Mouse (Mus musculus): ENCODE measurements around the gene Aldh3b2. TPM values are rescaled to one million over a fixed set of nuclear protein-coding genes. Genes with fewer than 3 reads are reported as not detected.

Gene Aldh3b2
- polyA plus RNA-seq, 1 experiment, result 0.36 TPM

DNA sequence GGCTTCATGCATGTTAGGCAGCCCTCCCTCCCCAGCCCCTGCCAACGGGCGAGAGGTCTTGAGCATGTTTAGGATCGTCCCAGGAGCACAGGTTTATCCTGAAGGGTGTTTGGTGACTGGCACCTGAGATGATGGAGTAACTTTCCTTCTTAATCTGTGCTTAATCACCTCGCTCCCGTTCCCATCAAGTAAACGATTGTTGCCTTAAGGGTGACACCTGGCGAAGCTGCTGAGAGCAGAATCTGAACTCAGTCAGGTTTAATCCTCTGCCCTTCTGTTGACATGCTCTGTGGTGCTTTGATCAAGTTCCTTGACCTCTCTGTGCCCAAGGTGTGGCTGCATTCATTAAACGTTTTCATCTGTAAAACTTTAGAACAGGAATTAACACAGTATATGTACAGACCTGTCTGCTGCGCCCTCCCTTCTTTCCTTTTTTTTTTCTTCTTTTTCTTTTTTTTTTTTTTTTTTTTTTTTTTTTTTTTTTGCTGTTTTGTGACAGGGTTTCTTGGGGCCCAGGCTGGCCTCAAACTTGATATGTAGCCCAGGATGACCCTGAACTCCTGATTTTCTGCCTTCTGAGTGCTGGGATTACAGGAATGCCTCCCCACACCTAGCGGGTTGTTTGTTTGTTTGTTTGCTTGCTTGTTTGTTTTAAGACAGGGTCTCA is 45.9 kb downstream of the Aldh3b2 start:
- Histone ChIP-seq H3K4me3 (replicated peaks; ENCODE audit: insufficient read depth, low read depth, low read length) (no peak overlapping the region), H3K27me3 (ENCODE audit: control insufficient read depth, insufficient read depth, low read length) (no peaks in the 10 kb centered on the region), H3K27ac (ENCODE audit: insufficient read depth, low read length) (peak overlapping the region; percentile 61; the same call in 1 of the 2 replicates), H3K4me1 (ENCODE audit: control insufficient read depth, insufficient read depth, low read length) (peaks cover 11% of the 10 kb centered on the region)
- no peak for TF ChIP-seq POLR2A (IDR thresholded peaks at IDR 0.05; ENCODE audit: borderline replicate concordance, insufficient read depth, low read length)
- TF ChIP-seq CTCF (IDR thresholded peaks at IDR 0.05; ENCODE audit: borderline replicate concordance, insufficient read depth, low read depth, low read length), result no peak
- DNase-seq, result no peak
- 75% methylated on average over 10 of the region's 10 CpGs for WGBS

- DNase-seq, result peak; percentile 86 to 89
- peak overlapping the region; percentile 10; the same call in 1 of the 2 replicates for H3K27ac ChIP-seq (ENCODE audit: insufficient read depth, low read length)
- H3K4me3 ChIP-seq (replicated peaks; ENCODE audit: insufficient read depth, low read depth, low read length), result no peak overlapping the region
- peaks cover 11% of the 10 kb centered on the region for H3K4me1 ChIP-seq (ENCODE audit: control insufficient read depth, insufficient read depth, low read length)
- TF ChIP-seq POLR2A (IDR thresholded peaks at IDR 0.05; ENCODE audit: borderline replicate concordance, insufficient read depth, low read length) (no peak), CTCF (IDR thresholded peaks at IDR 0.05; ENCODE audit: borderline replicate concordance, insufficient read depth, low read depth, low read length) (peak; percentile 86)
- 6% methylated on average over 18 of the region's 18 CpGs for WGBS
- no peaks in the 10 kb centered on the region for H3K27me3 ChIP-seq (ENCODE audit: control insufficient read depth, insufficient read depth, low read length)
Measured at GRCm38 (mm10) chr19:4018743-4019583, 46.8 kb downstream of the Aldh3b2 start.

- WGBS, result 81% methylated on average over 7 of the region's 7 CpGs
- H3K27me3 ChIP-seq (ENCODE audit: control insufficient read depth, insufficient read depth, low read length), result no peaks in the 10 kb centered on the region
- no peak for TF ChIP-seq POLR2A (IDR thresholded peaks at IDR 0.05; ENCODE audit: borderline replicate concordance, insufficient read depth, low read length)
- no peak for TF ChIP-seq CTCF (IDR thresholded peaks at IDR 0.05; ENCODE audit: borderline replicate concordance, insufficient read depth, low read depth, low read length)
- no peak overlapping the region for H3K27ac ChIP-seq (ENCODE audit: insufficient read depth, low read length)
- H3K4me1 ChIP-seq (ENCODE audit: control insufficient read depth, insufficient read depth, low read length), result peaks cover 11% of the 10 kb centered on the region
- no peak for DNase-seq
- H3K4me3 ChIP-seq (replicated peaks; ENCODE audit: insufficient read depth, low read depth, low read length), result no peak overlapping the region
Measured at GRCm38 (mm10) chr19:4023185-4023584, 51.1 kb downstream of the Aldh3b2 start.

- TF ChIP-seq CTCF (IDR thresholded peaks at IDR 0.05; ENCODE audit: borderline replicate concordance, insufficient read depth, low read depth, low read length) (no peak), POLR2A (IDR thresholded peaks at IDR 0.05; ENCODE audit: borderline replicate concordance, insufficient read depth, low read length) (no peak)
- no peak overlapping the region for H3K27ac ChIP-seq (ENCODE audit: insufficient read depth, low read length)
- DNase-seq, result no peak
- no peak overlapping the region for H3K4me3 ChIP-seq (replicated peaks; ENCODE audit: insufficient read depth, low read depth, low read length)
- no peaks in the 10 kb centered on the region for H3K4me1 ChIP-seq (ENCODE audit: control insufficient read depth, insufficient read depth, low read length)
- H3K27me3 ChIP-seq (ENCODE audit: control insufficient read depth, insufficient read depth, low read length), result no peaks in the 10 kb centered on the region
Measured at GRCm38 (mm10) chr19:4027576-4027975, 55.4 kb downstream of the Aldh3b2 start.

Other genes starting within 250 kb of the Aldh3b2 start
- gene Kmt5b, start 204.9 kb upstream of the Aldh3b2 start, polyA plus RNA-seq (2012; rRNA removed), result 36.9 and 38.3 TPM in 2 replicates
- gene Chka, start 120.6 kb upstream of the Aldh3b2 start, polyA plus RNA-seq (2012; rRNA removed), result 118 and 132 TPM in 2 replicates
- 29.9 and 32.3 TPM in 2 replicates for gene Tcirg1, start 65.2 kb upstream of the Aldh3b2 start, polyA plus RNA-seq (2012; rRNA removed)
- 363 and 369 TPM in 2 replicates for gene Ndufs8, start 59.6 kb upstream of the Aldh3b2 start, polyA plus RNA-seq (2012; rRNA removed)
- gene Aldh3b1, start 42.5 kb upstream of the Aldh3b2 start, polyA plus RNA-seq (2012; rRNA removed), result 7.0 and 8.0 TPM in 2 replicates
- 14.3 and 14.5 TPM in 2 replicates for gene Unc93b1, start 37.1 kb upstream of the Aldh3b2 start, polyA plus RNA-seq (2012; rRNA removed)
- 0.11 and 0.21 TPM in 2 replicates for gene Aldh3b3, start 13.7 kb upstream of the Aldh3b2 start, polyA plus RNA-seq (2012; rRNA removed)
- 9.7 and 10.8 TPM in 2 replicates for gene Acy3, start 14.2 kb downstream of the Aldh3b2 start, polyA plus RNA-seq (2012; rRNA removed)
- gene Tbx10, start 20.4 kb downstream of the Aldh3b2 start, polyA plus RNA-seq (2012; rRNA removed), result 0.08 and 0.33 TPM in 2 replicates
- gene Nudt8, start 28.3 kb downstream of the Aldh3b2 start, polyA plus RNA-seq (2012; rRNA removed), result 8.4 and 9.4 TPM in 2 replicates
- 4.8 and 5.5 TPM in 2 replicates for gene Gm49405, start 28.3 kb downstream of the Aldh3b2 start, polyA plus RNA-seq (2012; rRNA removed)
- gene Doc2g, start 31.0 kb downstream of the Aldh3b2 start, polyA plus RNA-seq (2012; rRNA removed), result 15.8 and 19.9 TPM in 2 replicates
- 331 and 332 TPM in 2 replicates for gene Ndufv1, start 40.5 kb downstream of the Aldh3b2 start, polyA plus RNA-seq (2012; rRNA removed)
- gene Gstp1, start 65.7 kb downstream of the Aldh3b2 start, polyA plus RNA-seq (2012; rRNA removed), result 517 and 561 TPM in 2 replicates
- 8.0 and 10.0 TPM in 2 replicates for gene Gstp2, start 73.7 kb downstream of the Aldh3b2 start, polyA plus RNA-seq (2012; rRNA removed)
- not detected in 2 replicates for gene Gstp3, start 87.2 kb downstream of the Aldh3b2 start, polyA plus RNA-seq (2012; rRNA removed)
- 5.5 and 8.0 TPM in 2 replicates for gene Cabp2, start 109.2 kb downstream of the Aldh3b2 start, polyA plus RNA-seq (2012; rRNA removed)
- gene Cdk2ap2, start 124.9 kb downstream of the Aldh3b2 start, polyA plus RNA-seq (2012; rRNA removed), result 88.7 and 97.0 TPM in 2 replicates
- gene Pitpnm1, start 127.7 kb downstream of the Aldh3b2 start, polyA plus RNA-seq (2012; rRNA removed), result 568 and 602 TPM in 2 replicates
- 207 and 209 TPM in 2 replicates for gene Aip, start 153.5 kb downstream of the Aldh3b2 start, polyA plus RNA-seq (2012; rRNA removed)
- 0.11 and 0.13 TPM in 2 replicates for gene Gpr152, start 167.5 kb downstream of the Aldh3b2 start, polyA plus RNA-seq (2012; rRNA removed)
- 0.06 and 0.16 TPM in 2 replicates for gene Cabp4, start 171.7 kb downstream of the Aldh3b2 start, polyA plus RNA-seq (2012; rRNA removed)
- 240 and 294 TPM in 2 replicates for gene Coro1b, start 176.3 kb downstream of the Aldh3b2 start, polyA plus RNA-seq (2012; rRNA removed)
- gene Ptprcap, start 181.3 kb downstream of the Aldh3b2 start, polyA plus RNA-seq (2012; rRNA removed), result 0.98 and 1.2 TPM in 2 replicates
- 93.6 and 95.0 TPM in 2 replicates for gene Rps6kb2, start 191.0 kb downstream of the Aldh3b2 start, polyA plus RNA-seq (2012; rRNA removed)
- gene Carns1, start 203.2 kb downstream of the Aldh3b2 start, polyA plus RNA-seq (2012; rRNA removed), result 25.8 and 31.2 TPM in 2 replicates
- gene Tbc1d10c, start 219.0 kb downstream of the Aldh3b2 start, polyA plus RNA-seq (2012; rRNA removed), result 1.1 and 1.4 TPM in 2 replicates
- 316 and 348 TPM in 2 replicates for gene Ppp1ca, start 219.7 kb downstream of the Aldh3b2 start, polyA plus RNA-seq (2012; rRNA removed)
- 31.9 and 37.6 TPM in 2 replicates for gene Rad9a, start 229.3 kb downstream of the Aldh3b2 start, polyA plus RNA-seq (2012; rRNA removed)
- gene Clcf1, start 241.9 kb downstream of the Aldh3b2 start, polyA plus RNA-seq (2012; rRNA removed), result 4.3 and 5.0 TPM in 2 replicates
- gene AC109138.7, start 242.0 kb downstream of the Aldh3b2 start, polyA plus RNA-seq (2012; rRNA removed), result 0.77 TPM in 1 of 2 replicates, not detected in the other

Data from cerebellum, adult 2 months (tissue).